Mouse (Mus musculus): ENCODE data around the gene Zbtb16.

DNA sequence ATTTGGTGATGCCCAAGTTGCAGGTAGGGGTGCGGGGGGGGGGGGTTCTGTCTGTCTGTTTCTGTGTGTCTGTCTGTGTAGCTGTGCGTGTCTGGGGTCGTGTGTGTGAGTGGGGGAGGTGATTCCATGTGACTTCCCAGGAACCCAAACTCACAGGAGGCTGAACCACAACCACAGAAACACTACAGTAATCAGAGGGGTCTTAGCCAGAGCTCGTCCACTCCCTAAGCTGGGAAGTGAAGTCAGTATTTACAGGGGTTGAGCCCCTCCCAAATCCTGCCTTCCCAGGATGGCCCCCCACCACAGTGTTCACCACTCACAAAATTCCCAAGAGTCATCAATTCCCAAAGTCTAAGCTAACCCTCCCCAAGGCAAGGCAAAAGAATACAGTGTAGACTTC, 18.1 kb downstream of the Zbtb16 start:
- TF ChIP-seq CTCF (IDR thresholded peaks at IDR 0.05; ENCODE audit: borderline replicate concordance, insufficient read depth, low read length): no peak
- TF ChIP-seq POLR2A (IDR thresholded peaks at IDR 0.05; ENCODE audit: low read depth, low read length): no peak
